Mouse (Mus musculus) hindbrain, embryonic 12.5 days (tissue): ENCODE data around the gene Creb3l2. TPM values are rescaled to one million over a fixed set of nuclear protein-coding genes. Genes with fewer than 3 reads are reported as not detected.

Experiments
- polyA plus RNA-seq: library from polyadenylated mRNA; unstranded; fragments of >200 nt; fragmentation: Nextera tagmentation; extraction: Ambion mirVana; gene quantifications from 2 replicates; pipeline ENCODE4 v1.2.1, GENCODE M21; 2016

The Creb3l2 gene
- polyA plus RNA-seq, 1 experiment from 2014 or later, result 14.9 TPM

Other genes with a start within 250 kb of the Creb3l2 start
- gene Dgki, start 142.0 kb downstream of the Creb3l2 start, polyA plus RNA-seq, result 4.2 and 4.4 TPM in 2 replicates
- gene Akr1d1, start 88.0 kb upstream of the Creb3l2 start, polyA plus RNA-seq, result not detected in 2 replicates